ENCODE assay signal across 9 mouse cellular contexts in genomic region chr1:20939046-20939445, GRCm38 (mm10). TPM values are rescaled to one million over a fixed set of nuclear protein-coding genes. Genes with fewer than 3 reads are reported as not detected.
A peak's percentile ranks its signal among the peaks of the same experiment; 100 is the strongest.
DNase-seq lines count a peak whose midpoint lies in the region; ATAC-seq lines count a peak whose summit lies in the region.
"Had no signal": no experiment of that assay in that cellular context is flagged by ENCODE, and none has a peak within 500 bp of the region (broad histone marks: within the 10 kb centered on the region; RNA-seq: fewer than 3 reads in every experiment).

No protein-coding gene starts in this region.

- H3K4me2 ChIP-seq in forebrain, embryonic 13.5 days: no peak overlapping the region
- H3K4me2 ChIP-seq in midbrain, embryonic 15.5 days: no peak overlapping the region

- H3K27me3 ChIP-seq in forebrain, embryonic 13.5 days: no peaks in the 10 kb centered on the region
- no peaks in the 10 kb centered on the region for H3K27me3 ChIP-seq in midbrain, embryonic 15.5 days (replicated peaks)
- H3K27me3 ChIP-seq: megakaryocyte, embryonic 14.5 days had no signal

- no peaks in the 10 kb centered on the region for H3K4me1 ChIP-seq in forebrain, embryonic 13.5 days
- H3K4me1 ChIP-seq in midbrain, embryonic 15.5 days: no peaks in the 10 kb centered on the region

- H3K9me3 ChIP-seq in forebrain, embryonic 13.5 days (replicated peaks): peaks cover 4% of the 10 kb centered on the region; the same call in 1 of the 2 replicates
- H3K9me3 ChIP-seq in midbrain, embryonic 15.5 days: no peaks in the 10 kb centered on the region

- peak; percentile 93 for ATAC-seq in activated CD4-positive, CD25-positive, alpha-beta regulatory T cell, adult 4 months
- peak; percentile 67 for ATAC-seq in forebrain, embryonic 13.5 days
- peak; percentile 93 for ATAC-seq in inflammation-experienced regulatory T-cells, adult 6 months
- peak; percentile 75 for ATAC-seq in midbrain, embryonic 15.5 days (replicated peaks)

- H3K36me3 ChIP-seq in forebrain, embryonic 13.5 days (ENCODE audit: poor library complexity, severe bottlenecking): peaks cover 27% of the 10 kb centered on the region
- H3K36me3 ChIP-seq in midbrain, embryonic 15.5 days (replicated peaks): no peaks in the 10 kb centered on the region

- 28% methylated on average over 3 of the region's 3 CpGs for WGBS in forebrain, embryonic 13.5 days
- WGBS in midbrain, embryonic 15.5 days: 23% methylated on average over 3 of the region's 3 CpGs

- intact Hi-C loops in left cerebral cortex, postnatal 14 days (cut with DNase I): loop anchor here (10.0 kb wide), 1 partner anchor 406 kb away; the partner anchor contains the start of gene Khdc1a

- no peak overlapping the region for H3K4me3 ChIP-seq in forebrain, embryonic 13.5 days
- H3K4me3 ChIP-seq in midbrain, embryonic 15.5 days: no peak overlapping the region
- H3K4me3 ChIP-seq: megakaryocyte, embryonic 14.5 days had no signal

- peak; percentile 47 for DNase-seq in right cerebral cortex, adult 18-20 months
- DNase-seq in right cerebral cortex, postnatal 36 days (ENCODE audit: low spot score in 2 of 2): no peak
- peak; percentile 53 to 77 for DNase-seq in left cerebral cortex, postnatal 14 days (ENCODE audit: low spot score in 2 of 2)
- peak; percentile 69 for DNase-seq in thymus, postnatal 14 days

- no peak overlapping the region for H3K9ac ChIP-seq in forebrain, embryonic 13.5 days
- no peak overlapping the region for H3K9ac ChIP-seq in midbrain, embryonic 15.5 days

- H3K27ac ChIP-seq in forebrain, embryonic 13.5 days: no peak overlapping the region
- H3K27ac ChIP-seq in midbrain, embryonic 15.5 days: no peak overlapping the region

RNA-seq across cellular contexts. Expression of gene Efhc1, which starts 12.4 kb away (rescaled TPM):
- polyA plus RNA-seq in activated CD4-positive, CD25-positive, alpha-beta regulatory T cell, adult 4 months (2017; shearing (Covaris generic)): 1 to 10 TPM in 1 of 2 experiments, under 1 TPM in 1; 0.65 to 1.3 TPM
- 1.5 and 2.0 TPM in 2 replicates for polyA plus RNA-seq in forebrain, embryonic 13.5 days (2015; fragmentation: Nextera tagmentation; extraction: Ambion mirVana)
- under 1 TPM; 0.47 to 0.87 (median 0.70) TPM for polyA plus RNA-seq in inflammation-experienced regulatory T-cells, adult 6 months (2017; shearing (Covaris generic))
- 1 to 10 TPM; 1.4 to 1.8 TPM for total RNA-seq in left cerebral cortex, postnatal 14 days (2021)
- 1.6 and 1.8 TPM in 2 replicates for polyA plus RNA-seq in midbrain, embryonic 15.5 days (2015; fragmentation: Nextera tagmentation; extraction: Ambion mirVana)

RNA-seq across cellular contexts. Expression of gene Paqr8, which starts 48.6 kb away (rescaled TPM):
- 1 to 10 TPM; 2.3 to 4.3 TPM for polyA plus RNA-seq in activated CD4-positive, CD25-positive, alpha-beta regulatory T cell, adult 4 months (2017; shearing (Covaris generic))
- polyA plus RNA-seq in forebrain, embryonic 13.5 days (2015; fragmentation: Nextera tagmentation; extraction: Ambion mirVana): 12.7 and 14.2 TPM in 2 replicates
- polyA plus RNA-seq in inflammation-experienced regulatory T-cells, adult 6 months (2017; shearing (Covaris generic)): 1 to 10 TPM; 3.0 to 4.8 (median 3.3) TPM
- total RNA-seq in left cerebral cortex, postnatal 14 days (2021): 10 to 100 TPM; 93.6 to 99.6 TPM
- 23.7 and 24.2 TPM in 2 replicates for polyA plus RNA-seq in midbrain, embryonic 15.5 days (2015; fragmentation: Nextera tagmentation; extraction: Ambion mirVana)

Comparison
In these comparisons a context has a peak if more than half of its experiments do, and no peak if none do; other contexts are left out.
1. DNase-seq: peak in right cerebral cortex, adult 18-20 months (single experiment), left cerebral cortex, postnatal 14 days (2 of 2) and thymus, postnatal 14 days (single experiment); none in right cerebral cortex, postnatal 36 days (0 of 2).
2. Peak in every context shown above with its lines, with median percentiles within 50 percentile points of each other: ATAC-seq.